Mouse (Mus musculus) adipose tissue, adult 10 weeks (tissue): Measurements from ENCODE around the gene Kansl1l. TPM values are rescaled to one million over a fixed set of nuclear protein-coding genes. Genes with fewer than 3 reads are reported as not detected.

ENCODE experiments used
- polyA plus RNA-seq: library from polyadenylated mRNA; stranded (reverse); fragments of 350-450 nt; fragmentation: Illumina TruSeq; extraction: RNeasy Lipid Tissue Mini Kit (QIAGEN cat#74804); gene quantifications from one replicate; pipeline ENCODE4 v1.2.3, GENCODE M21; 2014; ENCODE audit warnings: low read depth, low replicate concordance

Gene Kansl1l
- 10.9 TPM for polyA plus RNA-seq

GRCm38 (mm10) chr1:66817453-66817839 is at the start of gene Kansl1l:
Gene Kansl1l, minus strand, starts transcription at chr1:66817562.

GRCm38 (mm10) chr1:66862712-66863511 is 45.5 kb upstream of the Kansl1l start, which contains the start of gene Acadl:
Gene Acadl, minus strand, starts transcription at chr1:66863277.

GRCm38 (mm10) chr1:66700693-66701575 is 116.4 kb downstream of the Kansl1l start, which contains the start of gene Rpe:
Gene Rpe, plus strand, starts transcription at chr1:66700831.

Other genes with a start within 250 kb of the Kansl1l start
- 36.3 TPM for gene Rpe, start 116.7 kb downstream of the Kansl1l start, polyA plus RNA-seq
- gene Acadl, start 45.7 kb upstream of the Kansl1l start, polyA plus RNA-seq = 98.8 TPM
- 31.1 TPM for gene Myl1, start 127.8 kb upstream of the Kansl1l start, polyA plus RNA-seq
- 52.9 TPM for gene Lancl1, start 221.3 kb upstream of the Kansl1l start, polyA plus RNA-seq